Mouse (Mus musculus) urinary bladder, postnatal 10 days (tissue): ENCODE measurements around the gene Renbp.

ENCODE experiments used
- DNase-seq: peaks from one replicate; pipeline ENCODE4 v3.0.0; 2022; ENCODE audit warnings: low spot score

Renbp gene

DNA sequence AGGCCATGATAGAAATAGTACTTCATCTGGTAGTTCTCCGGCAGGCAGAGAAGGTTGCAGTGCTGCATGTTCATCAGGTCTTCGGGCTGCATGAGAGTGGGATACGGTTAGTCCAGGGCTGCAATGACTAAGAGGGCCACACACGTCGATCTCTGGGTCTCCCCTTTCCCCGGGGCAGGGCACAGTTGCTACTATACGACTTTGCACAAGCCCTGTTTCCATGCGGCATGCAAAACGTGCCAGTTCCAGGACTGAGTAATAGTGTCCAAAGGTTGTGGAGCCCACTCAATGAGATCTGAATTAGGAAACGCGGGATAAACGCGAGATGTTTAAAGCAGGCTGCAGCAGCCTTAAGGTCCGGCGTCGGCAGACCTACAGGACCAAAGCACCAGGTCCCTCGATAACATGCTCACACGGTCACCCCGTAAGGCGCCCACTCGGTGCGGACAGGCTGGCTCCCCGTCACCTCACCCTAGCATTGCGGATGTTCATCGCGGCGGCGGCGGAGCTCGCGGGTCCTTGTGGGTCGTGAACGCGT is 9.3 kb downstream of the Renbp start:
- DNase-seq = no peak

DNA sequence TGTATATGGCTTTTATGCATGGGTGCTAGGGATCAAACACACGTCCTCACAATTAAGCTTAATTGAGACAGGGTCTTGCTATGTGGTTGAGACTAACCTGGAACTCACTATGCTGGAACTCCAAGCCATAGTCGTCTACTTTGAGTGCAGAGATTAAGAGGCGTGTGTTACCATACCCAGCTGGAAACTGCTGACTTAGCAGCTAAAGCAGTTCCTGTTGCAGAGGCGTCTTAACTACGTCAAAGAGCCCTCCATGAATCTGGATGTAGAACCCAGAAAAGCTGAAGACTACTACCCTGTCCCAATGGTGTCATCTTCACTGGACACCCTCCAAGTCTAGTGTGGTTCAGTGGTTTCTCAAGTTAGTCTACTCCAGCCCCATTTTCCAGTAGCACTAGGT is 12.0 kb downstream of the Renbp start:
- DNase-seq = no peak

DNA sequence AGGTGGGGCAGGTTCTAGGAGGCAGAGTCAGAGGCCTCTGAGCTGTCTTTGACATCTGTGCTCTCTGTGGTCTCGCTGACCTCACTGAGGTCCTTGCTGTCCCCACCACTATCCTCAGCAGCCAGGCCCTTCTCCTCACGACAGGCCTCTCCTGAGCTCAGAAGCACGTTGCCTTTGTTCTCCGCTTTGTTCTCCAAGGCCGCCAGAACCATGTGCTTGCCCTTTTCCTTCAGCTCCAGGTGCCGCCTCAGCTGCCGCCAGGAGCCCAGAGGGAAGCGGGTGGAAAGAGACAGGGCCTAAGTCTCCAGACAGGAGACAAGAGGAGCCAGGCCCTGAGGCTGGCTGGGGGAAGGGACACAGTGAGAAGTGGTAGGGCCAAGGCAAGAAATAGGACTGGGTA is 13.7 kb downstream of the Renbp start:
- DNase-seq = no peak

- peak; percentile 45 for DNase-seq
These were observed 15.6 kb downstream of the Renbp start for GRCm38 (mm10) chrX:73914827-73915703.

DNA sequence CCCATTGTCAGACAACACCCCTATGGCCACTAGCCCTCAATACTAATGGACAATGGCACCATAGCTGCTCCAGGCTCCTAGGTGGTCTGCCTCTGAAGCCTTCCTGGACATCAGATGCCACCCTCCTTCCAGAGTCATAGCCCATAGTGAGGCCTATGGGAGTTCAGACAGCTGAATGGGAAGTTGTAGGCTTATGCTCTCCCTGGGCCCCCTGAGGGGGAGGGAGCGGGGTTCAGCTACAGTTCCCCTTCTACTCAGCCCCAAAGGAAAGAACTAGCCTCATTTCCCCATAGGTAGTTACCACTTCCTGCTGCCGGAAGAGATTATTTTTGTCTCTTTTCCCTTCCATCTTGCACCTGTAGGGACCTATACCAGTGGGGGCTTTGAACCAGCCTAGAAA is 19.1 kb downstream of the Renbp start:
- no peak for DNase-seq

GRCm38 (mm10) chrX:73911156-73911555 is 19.5 kb downstream of the Renbp start:
- DNase-seq = no peak

- DNase-seq = no peak
These were observed 20.2 kb downstream of the Renbp start for GRCm38 (mm10) chrX:73910451-73910850.

- no peak for DNase-seq
These were observed 20.6 kb downstream of the Renbp start for GRCm38 (mm10) chrX:73910049-73910448.

DNA sequence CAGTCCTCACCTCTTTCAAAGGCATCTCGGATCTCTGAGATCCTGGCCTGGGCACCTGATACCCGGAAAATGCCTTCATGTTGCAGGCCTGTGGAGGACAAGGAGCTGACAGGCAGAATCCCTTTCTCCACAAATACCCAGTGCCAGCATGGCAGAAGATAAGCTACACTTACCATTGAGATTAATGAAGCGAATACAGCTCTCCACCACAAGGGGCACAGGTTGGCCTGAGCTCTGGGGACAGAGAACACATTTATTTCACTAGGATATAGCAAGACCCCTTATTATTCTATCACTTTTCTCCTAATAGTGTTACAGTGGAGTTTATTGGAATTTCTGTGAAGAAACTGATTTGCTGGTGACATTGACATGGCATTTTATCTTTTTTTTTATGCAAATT is 32.7 kb downstream of the Renbp start:
- no peak for DNase-seq

DNA sequence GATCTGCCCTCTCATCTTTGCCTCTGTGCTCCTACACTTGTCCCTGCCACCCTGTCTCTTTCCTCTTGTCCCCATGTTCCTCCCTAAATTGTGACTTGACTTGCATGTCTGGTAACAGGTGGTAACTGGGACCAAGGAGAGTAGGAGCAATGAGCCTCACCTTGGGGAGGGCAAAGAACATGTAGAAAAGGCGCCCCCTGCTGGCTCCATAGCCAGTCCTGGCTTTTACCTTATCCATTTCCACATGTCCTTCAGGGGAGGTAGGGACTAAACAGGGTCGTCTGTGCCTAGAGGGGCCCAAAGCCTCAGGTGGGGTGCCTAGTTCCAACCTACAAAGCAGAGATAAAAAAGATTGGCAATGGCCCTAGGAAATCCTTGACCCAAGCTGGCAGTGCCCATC is 34.9 kb downstream of the Renbp start, which contains the start of gene L1cam:
Gene L1cam, minus strand, starts transcription at position 387 of the 400 bp plus-strand sequence.
- no peak for DNase-seq

GRCm38 (mm10) chrX:73892833-73893232 is 37.8 kb downstream of the Renbp start:
- DNase-seq = no peak

DNA sequence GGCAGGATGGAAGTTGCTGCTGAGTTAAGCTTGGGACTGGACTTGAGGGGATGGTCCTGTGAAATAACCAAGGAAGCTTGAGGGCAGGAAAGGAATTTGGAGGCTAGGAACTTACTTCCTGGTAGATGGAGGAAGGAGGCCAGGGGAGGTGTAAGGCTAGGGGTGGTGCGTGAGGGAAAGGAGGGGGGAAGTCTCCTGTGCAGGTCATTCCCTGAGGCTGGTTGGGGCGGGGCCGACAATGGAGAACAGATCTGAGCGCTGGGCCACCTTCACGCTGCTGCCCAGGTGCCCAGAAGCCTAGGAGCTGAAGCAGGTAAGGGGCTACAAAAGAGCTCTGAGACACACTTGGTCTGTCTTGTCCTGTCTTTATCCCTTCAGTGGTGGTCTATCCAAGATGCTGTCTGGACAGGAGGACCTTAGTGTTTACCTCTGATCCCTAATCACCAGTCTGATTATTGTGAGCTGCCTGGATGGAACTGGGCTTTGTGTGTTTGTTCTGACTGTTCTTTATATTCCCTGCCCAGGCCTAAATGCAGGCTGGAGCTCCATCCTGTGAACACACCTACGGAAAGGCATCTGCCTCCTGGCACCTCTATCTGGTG is 39.0 kb downstream of the Renbp start, which contains the start of gene Avpr2:
Gene Avpr2, plus strand, starts transcription at position 552 of the 602 bp plus-strand sequence.
- no peak for DNase-seq

- DNase-seq = no peak
These were observed 49.2 kb downstream of the Renbp start for GRCm38 (mm10) chrX:73881463-73881862.

GRCm38 (mm10) chrX:73881036-73881427 is 49.6 kb downstream of the Renbp start:
- no peak for DNase-seq

DNA sequence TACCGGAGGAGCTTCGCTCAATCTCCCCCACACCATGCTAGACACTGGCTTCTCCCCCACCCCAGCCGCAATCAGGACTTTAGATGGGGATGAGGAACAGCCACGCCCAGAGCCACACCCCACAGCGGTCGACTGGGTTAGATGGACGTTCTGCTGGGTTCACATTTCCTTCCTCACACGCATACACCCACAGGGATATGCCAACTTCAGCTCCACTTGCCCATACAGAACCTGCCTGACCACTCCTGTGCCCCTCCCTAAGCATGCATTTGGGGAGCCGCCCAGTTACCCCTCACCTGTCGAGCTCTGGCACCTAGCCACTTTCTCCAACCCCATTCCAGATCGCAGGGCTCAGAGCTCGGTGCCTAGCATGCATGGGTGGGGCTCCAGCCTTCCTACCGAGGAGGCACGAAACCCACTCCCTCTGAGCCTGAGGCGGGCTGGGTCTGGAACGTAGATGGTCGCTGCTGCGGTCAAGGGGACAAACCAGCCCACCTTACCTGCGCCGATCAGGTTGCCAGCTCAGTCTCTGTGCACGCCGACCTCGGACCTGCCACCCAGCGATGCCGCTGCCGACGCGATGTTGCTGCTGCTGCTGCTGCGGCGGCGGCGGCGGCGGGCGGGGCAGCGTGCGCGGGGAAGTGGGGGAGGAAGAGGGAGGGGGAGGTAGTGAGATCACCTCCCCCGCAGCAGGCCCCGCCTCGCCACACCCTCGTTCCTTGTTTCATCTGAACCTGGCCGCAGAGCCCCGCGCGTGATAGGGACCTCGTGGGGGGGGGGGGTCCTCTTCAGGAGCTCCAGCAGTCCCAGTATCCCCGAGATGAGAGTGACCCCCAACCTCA is 50.2 kb downstream of the Renbp start:
- DNase-seq = no peak

DNA sequence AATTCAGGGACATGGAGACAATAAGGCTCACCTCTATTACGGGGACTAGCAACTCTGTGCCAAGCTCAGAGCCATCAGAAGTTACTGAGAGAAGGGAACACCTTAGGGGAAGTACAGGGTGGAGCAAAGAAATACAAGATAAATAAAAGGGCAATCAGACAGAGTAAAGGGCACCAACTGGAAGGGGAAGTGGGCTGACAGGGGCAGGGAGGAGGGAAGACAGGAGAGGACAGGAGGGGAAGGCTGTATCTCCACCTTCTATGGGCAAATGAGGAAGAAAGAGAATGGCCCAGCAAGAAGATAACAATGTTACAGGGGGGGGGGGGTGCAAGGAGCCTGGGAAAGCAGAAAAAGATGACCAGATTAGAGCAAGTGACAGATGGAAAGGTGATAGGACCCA is 53.6 kb downstream of the Renbp start:
- DNase-seq = no peak

DNA sequence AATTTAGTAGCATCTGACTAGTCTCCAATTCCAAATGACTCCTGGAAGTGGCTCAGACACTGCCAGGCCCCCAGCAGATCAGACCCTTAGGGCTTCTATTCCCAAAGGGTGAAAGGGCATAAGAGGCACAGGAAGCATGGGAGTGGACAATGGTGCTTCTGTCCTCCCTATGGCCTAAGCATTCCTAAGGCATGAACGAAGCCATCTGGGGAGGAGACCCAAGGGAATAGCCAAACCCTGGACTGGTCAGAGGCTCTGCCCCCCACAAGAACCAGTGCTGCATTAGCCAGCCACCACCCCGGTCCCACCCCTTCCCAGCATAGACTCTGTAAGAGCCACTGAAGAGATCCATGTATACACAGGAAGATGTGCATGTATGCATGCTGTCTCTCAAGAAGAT is 54.8 kb downstream of the Renbp start:
- DNase-seq = no peak
